Mouse (Mus musculus) G1E (cell line): Measurements from ENCODE around the gene Gm13277. TPM values are rescaled to one million over a fixed set of nuclear protein-coding genes. Genes with fewer than 3 reads are reported as not detected.
"Not testable (repeated sequence)": the region's sequence is repeated elsewhere in the genome, so short reads cannot be mapped to it uniquely, and the experiment has no call there.

ENCODE experiments used
- ATAC-seq: 2 replicates; pipeline ENCODE4 v1.8.0; 2016; ENCODE audit warnings: mild to moderate bottlenecking; ENCODE audit not compliant: insufficient number of reproducible peaks, poor library complexity, low FRiP score, severe bottlenecking; ENCODE audit errors: extremely low read depth
- DNase-seq: peaks from one replicate; pipeline ENCODE4 v3.0.0; 2012; ENCODE audit warnings: low spot score
- H3K27me3 ChIP-seq: 2 replicates; pipeline ENCODE4 v1.6.1; 2012; ENCODE audit warnings: mild to moderate bottlenecking, low read length, inconsistent platforms; ENCODE audit not compliant: insufficient read depth
- H3K36me3 ChIP-seq: replicated peaks from 2 replicates; pipeline ENCODE3; 2012; ENCODE audit warnings: mild to moderate bottlenecking, inconsistent platforms
- H3K4me1 ChIP-seq: 2 replicates; pipeline ENCODE4 v1.6.1; 2012; ENCODE audit warnings: low read depth, low read length, inconsistent platforms, mixed read lengths; ENCODE audit not compliant: insufficient read depth
- H3K4me3 ChIP-seq: 2 replicates; pipeline ENCODE4 v1.5.1; 2012; ENCODE audit warnings: low read depth, mild to moderate bottlenecking, inconsistent platforms, low read length, moderate library complexity, mixed read lengths
- H3K9me3 ChIP-seq: replicated peaks from 2 replicates; pipeline ENCODE4 v1.6.1; 2012; ENCODE audit warnings: inconsistent platforms
- CTCF ChIP-seq: IDR thresholded peaks from 2 replicates; pipeline ENCODE4 v1.5.1; 2012; ENCODE audit warnings: low read depth, low read length, inconsistent platforms, mixed read lengths
- GATA1 ChIP-seq: IDR thresholded peaks from 2 replicates; pipeline ENCODE4 v1.6.1; 2012; ENCODE audit warnings: borderline replicate concordance, low read length, inconsistent platforms, mixed read lengths
- GATA2 ChIP-seq: IDR thresholded peaks from 2 replicates; pipeline ENCODE4 v1.6.1; 2012; ENCODE audit warnings: low read depth, low read length, inconsistent platforms, borderline replicate concordance
- POLR2AphosphoS5 ChIP-seq: IDR thresholded peaks from 2 replicates; pipeline ENCODE4 v1.6.1; 2012; ENCODE audit warnings: low read depth, low read length, inconsistent platforms; ENCODE audit not compliant: insufficient replicate concordance
- TAL1 ChIP-seq: conservative IDR thresholded peaks from 2 replicates; pipeline ENCODE4 v1.6.1; 2012; ENCODE audit warnings: low read depth, low read length, inconsistent platforms, mixed read lengths
- polyA plus RNA-seq: library from polyadenylated mRNA; stranded (reverse); fragments of >175 nt; gene quantifications from 2 replicates; pipeline ENCODE4 v1.2.3, GENCODE M21; 2012
- total RNA-seq, 2 experiments: library from RNA; stranded (forward) in 1 of 2; stranded (reverse) in 1 of 2; fragments of 200-1000 nt in 1 of 2; fragments of >200 nt in 1 of 2; fragmentation: Nextera tagmentation in 1 of 2; gene quantifications; 2 replicates each; pipeline ENCODE4 v1.2.3; 2014 to 2017

Gene Gm13277
- total and polyA plus RNA-seq, 3 experiments, result not detected

DNA sequence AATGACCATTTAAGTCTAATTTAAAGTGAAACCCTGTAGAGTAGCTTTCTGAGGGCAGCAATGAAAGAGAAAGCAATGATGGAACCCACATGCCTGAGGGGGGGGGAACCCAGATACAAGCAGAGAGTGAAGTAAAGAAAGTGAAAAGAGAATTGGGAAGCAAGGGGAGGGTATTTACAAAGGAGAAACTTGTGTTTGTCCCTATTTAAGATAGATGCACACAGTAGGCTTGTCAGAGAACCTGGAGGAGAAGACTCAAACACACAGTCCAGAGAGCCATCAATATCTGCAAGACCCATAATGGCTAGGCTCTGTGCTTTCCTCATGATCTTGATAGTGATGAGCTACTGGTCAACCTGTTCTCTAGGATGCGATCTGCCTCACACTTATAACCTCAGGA lies 31.2 kb downstream of the Gm13277 start, which contains the start of gene Ifna11:
Gene Ifna11, plus strand, starts transcription at position 301 of the 400 bp plus-strand sequence.
- TF ChIP-seq TAL1 (no peak), POLR2AphosphoS5 (no peak), CTCF (no peak), GATA2 (no peak), GATA1 (no peak)
- ATAC-seq (no peak), DNase-seq (no peak)
- Histone ChIP-seq H3K4me3 (no peak within 1 kb of the TSS), H3K27me3 (no peaks in the 10 kb centered on the region), H3K36me3 (no peaks in the 10 kb centered on the region), H3K4me1 (no peaks in the 10 kb centered on the region), H3K9me3 (no peaks in the 10 kb centered on the region)

DNA sequence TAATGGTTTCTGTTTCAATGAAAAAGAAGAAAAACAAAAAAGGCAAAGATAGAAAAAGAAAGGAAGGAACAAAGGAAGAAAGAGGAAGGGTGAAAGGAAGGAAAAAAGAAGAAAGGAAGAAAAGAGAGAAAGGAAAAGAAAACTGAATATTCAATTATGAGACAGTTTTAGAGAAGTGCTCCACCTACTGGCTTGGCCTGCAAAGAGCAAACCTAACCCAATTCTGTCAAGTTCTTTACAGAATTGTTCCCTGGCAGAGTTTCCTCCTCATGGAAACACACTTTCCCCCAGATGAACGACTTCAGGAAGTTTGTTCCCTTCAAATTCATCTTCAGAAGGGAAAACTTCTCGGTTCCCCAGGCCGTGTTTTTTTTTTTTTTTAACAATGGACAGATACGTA lies 34.6 kb downstream of the Gm13277 start:
- Histone ChIP-seq H3K27me3 (no peaks in the 10 kb centered on the region), H3K4me1 (no peaks in the 10 kb centered on the region), H3K4me3 (no peak overlapping the region), H3K9me3 (no peaks in the 10 kb centered on the region), H3K36me3 (no peaks in the 10 kb centered on the region)
- ATAC-seq, result no peak
- no peak for TF ChIP-seq TAL1
- TF ChIP-seq CTCF, result no peak
- DNase-seq, result no peak

DNA sequence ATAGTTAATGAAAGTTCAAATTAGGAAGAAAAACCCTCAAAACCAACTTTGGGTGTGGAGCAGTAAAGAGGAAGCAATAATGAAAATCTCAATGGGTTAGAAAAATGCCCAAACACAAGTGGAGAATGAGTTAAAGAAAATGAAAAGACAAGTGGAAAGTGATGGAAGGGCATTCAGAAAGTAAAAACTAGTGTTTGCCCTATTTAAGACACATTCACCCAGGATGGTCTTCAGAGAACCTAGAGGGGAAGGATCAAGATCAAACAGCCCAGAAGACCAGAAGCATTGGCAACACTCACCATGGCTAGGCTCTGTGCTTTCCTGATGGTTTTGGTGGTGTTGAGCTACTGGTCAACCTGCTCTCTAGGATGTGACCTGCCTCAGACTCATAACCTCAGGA lies 38.7 kb downstream of the Gm13277 start, which contains the start of gene Ifna6:
Gene Ifna6, plus strand, starts transcription at position 301 of the 400 bp plus-strand sequence.
- not testable (repeated sequence) for ATAC-seq

DNA sequence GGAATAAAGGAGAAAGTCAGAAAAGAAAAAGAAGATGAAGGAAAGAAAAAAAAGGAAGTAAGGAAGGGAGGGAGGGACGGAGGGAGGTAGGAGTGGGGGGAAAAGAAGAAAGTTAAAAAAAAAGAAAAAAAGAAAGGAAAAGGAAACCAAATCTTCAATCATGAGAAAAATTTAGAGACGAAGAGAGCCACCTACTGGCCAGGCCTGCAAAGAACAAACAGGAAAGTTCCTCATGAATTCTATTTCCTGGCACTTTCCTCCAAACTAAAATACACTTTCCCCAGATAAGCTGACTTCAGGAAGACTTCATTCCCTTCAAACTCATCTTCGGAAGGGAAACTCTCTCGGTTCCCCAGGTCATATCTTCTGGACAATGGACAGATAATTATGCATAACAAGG lies 42.1 kb downstream of the Gm13277 start:
- Histone ChIP-seq H3K27me3 (no peaks in the 10 kb centered on the region), H3K4me3 (no peak overlapping the region), H3K36me3 (no peaks in the 10 kb centered on the region), H3K9me3 (no peaks in the 10 kb centered on the region), H3K4me1 (no peaks in the 10 kb centered on the region)
- DNase-seq (no peak), ATAC-seq (no peak)
- TF ChIP-seq GATA2, result no peak
- no peak for TF ChIP-seq GATA1
- TF ChIP-seq CTCF, result no peak
- TF ChIP-seq POLR2AphosphoS5, result no peak

More for the DNA sequence above, 38.7 kb downstream of the Gm13277 start, which contains the start of gene Ifna6:
- H3K9me3 ChIP-seq, H3K4me1 ChIP-seq, H3K36me3 ChIP-seq, H3K4me3 ChIP-seq, H3K27me3 ChIP-seq, DNase-seq: not testable (repeated sequence)

DNA sequence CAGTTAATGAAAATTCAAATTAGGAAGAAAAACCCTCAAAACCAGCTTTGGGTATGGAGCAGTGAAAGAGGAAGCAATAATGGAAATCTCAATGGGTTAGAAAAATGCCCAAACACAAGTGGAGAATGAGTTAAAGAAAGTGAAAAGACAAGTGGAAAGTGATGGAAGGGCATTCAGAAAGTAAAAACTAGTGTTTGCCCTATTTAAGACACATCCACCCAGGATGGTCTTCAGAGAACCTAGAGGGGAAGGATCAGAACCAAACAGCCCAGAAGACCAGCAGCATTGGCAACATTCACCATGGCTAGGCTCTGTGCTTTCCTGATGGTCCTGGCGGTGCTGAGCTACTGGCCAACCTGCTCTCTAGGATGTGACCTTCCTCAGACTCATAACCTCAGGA lies 46.8 kb downstream of the Gm13277 start, which contains the start of gene Ifna5:
Gene Ifna5, plus strand, starts transcription at position 301 of the 400 bp plus-strand sequence.
- not testable (repeated sequence) for H3K36me3 ChIP-seq, DNase-seq, H3K27me3 ChIP-seq, H3K4me1 ChIP-seq, H3K4me3 ChIP-seq, ATAC-seq, H3K9me3 ChIP-seq

Other genes with a start within 250 kb of the Gm13277 start
Only the 20 nearest of the 31 such genes appear.
- gene Klhl9, start 66.2 kb upstream of the Gm13277 start, total RNA-seq (2014; fragmentation: Nextera tagmentation), result 63.5 and 64.7 TPM in 2 replicates
- 95.4 and 115 TPM in 2 replicates for gene Klhl9, start 66.2 kb upstream of the Gm13277 start, total RNA-seq (2017)
- 5.6 and 6.3 TPM in 2 replicates for gene Klhl9, start 66.2 kb upstream of the Gm13277 start, polyA plus RNA-seq
- gene Gm13271, start 33.8 kb upstream of the Gm13277 start, total RNA-seq (2014; fragmentation: Nextera tagmentation), result not detected in 2 replicates
- gene Gm13271, start 33.8 kb upstream of the Gm13277 start, total RNA-seq (2017), result not detected in 2 replicates
- gene Gm13271, start 33.8 kb upstream of the Gm13277 start, polyA plus RNA-seq, result not detected in 2 replicates
- gene Gm13283, start 28.5 kb upstream of the Gm13277 start, total RNA-seq (2014; fragmentation: Nextera tagmentation), result not detected in 2 replicates
- gene Gm13283, start 28.5 kb upstream of the Gm13277 start, total RNA-seq (2017), result not detected in 2 replicates
- not detected in 2 replicates for gene Gm13283, start 28.5 kb upstream of the Gm13277 start, polyA plus RNA-seq
- not detected in 2 replicates for gene Gm13290, start 14.8 kb upstream of the Gm13277 start, total RNA-seq (2014; fragmentation: Nextera tagmentation)
- gene Gm13290, start 14.8 kb upstream of the Gm13277 start, total RNA-seq (2017), result not detected in 2 replicates
- not detected in 2 replicates for gene Gm13290, start 14.8 kb upstream of the Gm13277 start, polyA plus RNA-seq
- not detected in 2 replicates for gene Gm13289, start 11.7 kb upstream of the Gm13277 start, total RNA-seq (2014; fragmentation: Nextera tagmentation)
- not detected in 2 replicates for gene Gm13289, start 11.7 kb upstream of the Gm13277 start, total RNA-seq (2017)
- not detected in 2 replicates for gene Gm13289, start 11.7 kb upstream of the Gm13277 start, polyA plus RNA-seq
- gene Gm13272, start 8.8 kb upstream of the Gm13277 start, total RNA-seq (2014; fragmentation: Nextera tagmentation), result not detected in 2 replicates
- 0.29 TPM in 1 of 2 replicates, not detected in the other for gene Gm13272, start 8.8 kb upstream of the Gm13277 start, total RNA-seq (2017)
- not detected in 2 replicates for gene Gm13272, start 8.8 kb upstream of the Gm13277 start, polyA plus RNA-seq
- not detected in 2 replicates for gene Ifnz, start 6.5 kb upstream of the Gm13277 start, total RNA-seq (2014; fragmentation: Nextera tagmentation)
- gene Ifnz, start 6.5 kb upstream of the Gm13277 start, total RNA-seq (2017), result not detected in 2 replicates
- gene Ifnz, start 6.5 kb upstream of the Gm13277 start, polyA plus RNA-seq, result not detected in 2 replicates
- not detected in 2 replicates for gene Gm13276, start 2.9 kb upstream of the Gm13277 start, total RNA-seq (2014; fragmentation: Nextera tagmentation)
- not detected in 2 replicates for gene Gm13276, start 2.9 kb upstream of the Gm13277 start, total RNA-seq (2017)
- gene Gm13276, start 2.9 kb upstream of the Gm13277 start, polyA plus RNA-seq, result not detected in 2 replicates
- gene Gm13278, start 2.9 kb downstream of the Gm13277 start, total RNA-seq (2014; fragmentation: Nextera tagmentation), result not detected in 2 replicates
- not detected in 2 replicates for gene Gm13278, start 2.9 kb downstream of the Gm13277 start, total RNA-seq (2017)
- not detected in 2 replicates for gene Gm13278, start 2.9 kb downstream of the Gm13277 start, polyA plus RNA-seq
- not detected in 2 replicates for gene Gm13275, start 5.9 kb downstream of the Gm13277 start, total RNA-seq (2014; fragmentation: Nextera tagmentation)
- 0.27 TPM in 1 of 2 replicates, not detected in the other for gene Gm13275, start 5.9 kb downstream of the Gm13277 start, total RNA-seq (2017)
- not detected in 2 replicates for gene Gm13275, start 5.9 kb downstream of the Gm13277 start, polyA plus RNA-seq
- gene Gm13279, start 8.8 kb downstream of the Gm13277 start, total RNA-seq (2014; fragmentation: Nextera tagmentation), result not detected in 2 replicates
- not detected in 2 replicates for gene Gm13279, start 8.8 kb downstream of the Gm13277 start, total RNA-seq (2017)
- not detected in 2 replicates for gene Gm13279, start 8.8 kb downstream of the Gm13277 start, polyA plus RNA-seq
- not detected in 2 replicates for gene Gm13285, start 11.0 kb downstream of the Gm13277 start, total RNA-seq (2014; fragmentation: Nextera tagmentation)
- not detected in 2 replicates for gene Gm13285, start 11.0 kb downstream of the Gm13277 start, total RNA-seq (2017)
- gene Gm13285, start 11.0 kb downstream of the Gm13277 start, polyA plus RNA-seq, result not detected in 2 replicates
- not detected in 2 replicates for gene Gm13287, start 14.6 kb downstream of the Gm13277 start, total RNA-seq (2014; fragmentation: Nextera tagmentation)
- not detected in 2 replicates for gene Gm13287, start 14.6 kb downstream of the Gm13277 start, total RNA-seq (2017)
- not detected in 2 replicates for gene Gm13287, start 14.6 kb downstream of the Gm13277 start, polyA plus RNA-seq
- gene Gm13288, start 16.9 kb downstream of the Gm13277 start, total RNA-seq (2014; fragmentation: Nextera tagmentation), result not detected in 2 replicates
- 0.06 and 0.16 TPM in 2 replicates for gene Gm13288, start 16.9 kb downstream of the Gm13277 start, total RNA-seq (2017)
- not detected in 2 replicates for gene Gm13288, start 16.9 kb downstream of the Gm13277 start, polyA plus RNA-seq
- not detected in 2 replicates for gene Ifna7, start 27.6 kb downstream of the Gm13277 start, total RNA-seq (2014; fragmentation: Nextera tagmentation)
- not detected in 2 replicates for gene Ifna7, start 27.6 kb downstream of the Gm13277 start, total RNA-seq (2017)
- gene Ifna7, start 27.6 kb downstream of the Gm13277 start, polyA plus RNA-seq, result not detected in 2 replicates
- gene Ifna11, start 31.3 kb downstream of the Gm13277 start, total RNA-seq (2014; fragmentation: Nextera tagmentation), result not detected in 2 replicates
- 0.29 TPM in 1 of 2 replicates, not detected in the other for gene Ifna11, start 31.3 kb downstream of the Gm13277 start, total RNA-seq (2017)
- not detected in 2 replicates for gene Ifna11, start 31.3 kb downstream of the Gm13277 start, polyA plus RNA-seq
- not detected in 2 replicates for gene Ifna6, start 38.8 kb downstream of the Gm13277 start, total RNA-seq (2014; fragmentation: Nextera tagmentation)
- not detected in 2 replicates for gene Ifna6, start 38.8 kb downstream of the Gm13277 start, total RNA-seq (2017)
- not detected in 2 replicates for gene Ifna6, start 38.8 kb downstream of the Gm13277 start, polyA plus RNA-seq
- gene Ifna5, start 46.9 kb downstream of the Gm13277 start, total RNA-seq (2014; fragmentation: Nextera tagmentation), result not detected in 2 replicates
- not detected in 2 replicates for gene Ifna5, start 46.9 kb downstream of the Gm13277 start, total RNA-seq (2017)
- gene Ifna5, start 46.9 kb downstream of the Gm13277 start, polyA plus RNA-seq, result not detected in 2 replicates
- gene Ifna4, start 53.2 kb downstream of the Gm13277 start, total RNA-seq (2014; fragmentation: Nextera tagmentation), result not detected in 2 replicates
- gene Ifna4, start 53.2 kb downstream of the Gm13277 start, total RNA-seq (2017), result 0.38 TPM in 1 of 2 replicates, not detected in the other
- gene Ifna4, start 53.2 kb downstream of the Gm13277 start, polyA plus RNA-seq, result not detected in 2 replicates
- gene Ifna1, start 61.5 kb downstream of the Gm13277 start, total RNA-seq (2014; fragmentation: Nextera tagmentation), result not detected in 2 replicates
- gene Ifna1, start 61.5 kb downstream of the Gm13277 start, total RNA-seq (2017), result not detected in 2 replicates
- not detected in 2 replicates for gene Ifna1, start 61.5 kb downstream of the Gm13277 start, polyA plus RNA-seq